Mouse (Mus musculus) kidney, adult 8-10 months (tissue): Measurements from ENCODE around the gene Xrra1.
"Not testable (repeated sequence)": the region's sequence is repeated elsewhere in the genome, so short reads cannot be mapped to it uniquely, and the experiment has no call there.

ENCODE experiments used
- DNase-seq, 2 experiments: peaks; one replicate each; pipeline ENCODE4 v3.0.0; 2022

The Xrra1 gene

DNA sequence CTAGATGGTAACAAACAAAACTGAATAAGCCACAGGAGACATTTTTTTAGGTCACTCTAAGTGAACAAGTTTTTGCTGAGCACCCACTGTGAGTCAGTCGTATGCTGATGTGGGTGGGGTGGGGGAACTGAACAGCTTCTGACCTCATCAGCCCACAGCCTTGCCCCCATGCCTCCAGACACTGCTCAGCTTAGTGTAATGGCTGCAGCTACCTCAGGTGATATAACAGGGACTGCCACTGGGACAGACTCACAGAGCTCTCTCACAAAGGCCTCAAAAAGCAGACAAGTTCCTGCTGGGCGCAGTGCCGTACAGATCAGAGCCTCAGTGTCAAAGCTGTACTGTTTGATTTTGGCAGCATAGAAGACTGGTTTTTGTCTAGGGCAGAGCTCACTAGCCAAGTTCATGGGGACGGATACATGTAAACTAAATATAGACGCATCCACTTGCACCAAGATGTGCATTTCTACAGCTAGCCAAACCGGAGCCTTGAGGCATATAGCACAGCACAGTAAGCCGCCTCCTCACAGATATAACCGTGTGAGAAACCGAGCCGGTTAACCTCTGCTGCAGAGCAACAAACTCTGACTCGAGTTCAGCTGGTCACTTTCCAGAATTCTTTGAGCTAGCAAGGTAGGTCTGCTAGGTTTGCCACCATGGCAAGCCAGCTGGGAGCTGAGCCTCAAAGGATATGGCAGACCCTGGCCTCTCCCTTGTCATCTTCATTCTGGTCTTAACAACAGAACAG lies 44.2 kb downstream of the Xrra1 start:
- DNase-seq: no peak

DNA sequence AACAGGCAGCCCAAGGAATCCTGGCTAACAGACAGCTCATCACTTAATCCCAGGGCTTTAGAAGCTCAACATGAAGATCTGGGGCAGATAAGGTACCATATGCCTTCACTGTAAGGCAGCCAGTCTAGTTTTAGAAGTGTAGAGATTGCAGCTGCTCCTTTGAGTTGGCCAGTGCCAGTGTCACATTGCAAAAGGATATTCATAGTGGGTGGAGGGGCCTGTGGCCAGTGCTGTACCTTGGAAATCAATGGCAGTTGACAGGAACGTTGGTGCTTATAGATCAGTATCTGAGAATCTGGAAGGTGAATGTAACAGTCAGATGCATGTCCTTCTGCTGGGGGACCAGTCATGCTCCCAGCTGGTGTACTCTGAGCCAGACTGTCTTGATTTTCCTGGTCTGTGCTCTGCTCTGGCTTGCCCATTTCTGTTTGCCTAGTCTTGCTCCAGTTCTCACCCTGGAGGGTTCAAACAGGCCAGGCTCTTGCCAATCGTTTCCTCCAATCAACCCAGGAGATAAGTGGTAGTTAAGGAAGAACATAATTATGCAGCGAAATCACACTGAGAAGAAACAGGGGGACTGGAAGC lies 45.6 kb downstream of the Xrra1 start:
- no peak for DNase-seq

DNA sequence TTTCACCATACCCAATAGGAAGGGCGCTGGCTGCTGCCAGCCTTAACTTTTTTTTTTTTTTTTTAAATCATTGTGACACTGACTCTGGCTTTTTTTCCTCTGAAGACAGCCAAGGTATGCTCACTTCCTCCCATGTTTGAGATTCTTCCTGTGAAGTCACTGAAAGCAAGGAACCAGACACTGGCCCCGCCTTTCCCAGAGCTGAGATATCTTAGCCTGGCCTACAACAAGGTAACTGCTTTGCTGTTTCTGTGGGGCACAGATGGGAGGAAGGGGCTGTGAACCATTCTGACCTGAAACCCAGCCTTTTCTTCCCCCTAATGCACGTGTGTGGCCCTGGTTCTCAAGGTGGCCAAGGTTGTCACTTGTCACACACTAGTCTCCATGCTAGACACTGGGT lies 47.4 kb downstream of the Xrra1 start:
- DNase-seq: no peak

DNA sequence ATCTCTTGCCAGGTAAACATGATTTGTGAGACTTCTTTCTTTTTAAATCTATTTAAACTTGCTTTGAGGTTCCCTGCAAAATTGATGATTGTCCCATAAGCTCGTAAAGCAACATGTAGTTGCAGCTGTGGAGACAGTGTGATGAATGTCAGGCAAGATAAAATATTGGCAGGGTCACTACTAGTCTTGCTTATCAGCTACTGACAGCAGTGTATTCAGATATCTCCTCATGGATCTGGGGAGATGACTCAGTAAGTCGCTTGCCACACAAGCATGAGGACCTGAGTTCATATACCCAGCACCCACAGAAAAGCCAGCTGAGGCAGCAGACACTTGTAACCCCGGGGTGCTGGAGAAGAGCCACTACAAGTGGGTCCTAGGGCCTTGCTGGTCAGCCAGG lies 48.5 kb downstream of the Xrra1 start:
- no peak for DNase-seq

DNA sequence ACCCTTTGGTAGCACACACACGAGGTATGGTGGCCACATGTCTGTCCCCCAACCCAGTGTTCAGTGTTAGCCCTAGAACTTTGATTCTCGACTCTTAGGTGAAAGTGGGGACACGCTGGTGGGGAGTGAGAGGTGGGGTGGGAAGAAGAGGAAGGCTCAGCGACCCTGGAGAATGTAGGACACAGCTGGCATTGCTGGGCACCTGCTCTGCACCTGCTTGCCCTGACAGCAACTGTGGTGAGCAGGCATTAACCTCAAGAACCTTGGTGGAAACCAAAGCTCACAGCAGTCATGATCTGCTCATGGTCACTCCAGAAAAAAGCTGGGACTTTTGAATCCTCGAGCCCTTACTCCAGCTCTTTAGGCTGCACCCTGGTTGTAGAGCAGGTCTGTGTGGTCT lies 52.1 kb downstream of the Xrra1 start:
- no peak for DNase-seq

DNA sequence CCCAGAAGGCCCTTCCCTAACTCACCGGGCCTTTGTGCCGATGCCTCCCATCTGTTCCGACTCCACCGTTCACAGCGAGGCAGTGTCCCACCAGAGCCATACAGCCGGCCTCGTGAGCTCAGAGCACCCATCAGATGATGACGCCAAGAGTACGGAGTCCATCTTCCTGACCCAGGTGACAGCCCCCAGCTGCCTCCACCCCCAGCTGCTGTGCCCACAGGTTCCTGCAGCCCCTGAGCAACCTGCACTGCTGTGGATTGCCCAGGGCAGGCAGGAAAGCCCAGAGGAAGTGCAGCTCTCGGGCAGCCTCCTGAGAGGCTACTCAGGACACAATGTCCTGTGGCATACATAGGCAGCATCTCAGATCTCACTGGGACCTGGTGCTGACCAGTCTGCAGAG lies 55.4 kb downstream of the Xrra1 start:
- DNase-seq: no peak

DNA sequence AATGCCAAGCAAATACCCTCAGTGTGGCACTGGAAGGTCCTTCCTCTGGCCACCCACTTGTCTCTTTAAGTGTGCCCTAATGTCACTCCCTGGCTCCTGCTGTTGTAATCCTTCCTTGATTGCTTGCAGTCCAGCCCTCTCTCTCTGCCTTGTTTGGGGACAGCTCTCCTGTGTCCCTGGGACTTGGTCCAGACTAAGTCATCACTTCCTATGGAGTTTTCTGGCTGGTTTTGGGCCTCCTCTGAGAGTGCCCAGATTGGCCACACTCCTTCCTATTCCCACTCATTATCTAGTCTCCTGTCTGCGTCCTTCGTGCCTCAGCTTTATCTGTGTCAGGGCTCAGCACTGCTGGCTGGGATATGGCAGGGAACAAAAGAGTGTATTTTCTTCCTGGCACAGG lies 56.6 kb downstream of the Xrra1 start:
- DNase-seq: no peak

DNA sequence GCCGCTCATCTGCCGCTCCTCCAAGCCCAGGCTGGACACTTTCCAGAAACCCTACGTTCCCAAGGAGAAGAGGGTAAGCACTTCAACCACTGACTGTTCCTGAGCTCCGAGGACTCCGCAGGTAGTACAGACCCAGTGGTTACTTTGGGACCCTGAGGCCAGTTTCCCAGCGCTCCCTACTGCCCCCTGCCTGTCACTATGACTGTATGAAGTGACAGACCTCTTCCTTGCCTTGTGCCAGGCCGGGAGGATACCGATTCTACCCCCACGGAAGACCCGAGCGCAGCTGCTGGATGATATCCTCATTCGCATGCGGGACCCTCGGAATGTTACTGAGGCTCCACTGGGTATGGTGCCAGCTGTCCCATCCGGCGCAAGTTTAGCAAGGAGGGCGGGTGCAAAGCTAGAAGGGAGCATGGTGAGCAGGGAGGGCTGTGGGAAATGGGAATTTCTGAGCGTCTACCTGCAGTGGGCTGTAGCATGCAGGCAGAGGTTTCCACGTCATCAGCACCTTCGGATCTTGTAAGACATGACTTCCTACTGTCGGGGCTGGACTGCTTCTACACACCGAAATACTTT lies 57.9 kb downstream of the Xrra1 start:
- DNase-seq: peak; percentile 12 to 36

DNA sequence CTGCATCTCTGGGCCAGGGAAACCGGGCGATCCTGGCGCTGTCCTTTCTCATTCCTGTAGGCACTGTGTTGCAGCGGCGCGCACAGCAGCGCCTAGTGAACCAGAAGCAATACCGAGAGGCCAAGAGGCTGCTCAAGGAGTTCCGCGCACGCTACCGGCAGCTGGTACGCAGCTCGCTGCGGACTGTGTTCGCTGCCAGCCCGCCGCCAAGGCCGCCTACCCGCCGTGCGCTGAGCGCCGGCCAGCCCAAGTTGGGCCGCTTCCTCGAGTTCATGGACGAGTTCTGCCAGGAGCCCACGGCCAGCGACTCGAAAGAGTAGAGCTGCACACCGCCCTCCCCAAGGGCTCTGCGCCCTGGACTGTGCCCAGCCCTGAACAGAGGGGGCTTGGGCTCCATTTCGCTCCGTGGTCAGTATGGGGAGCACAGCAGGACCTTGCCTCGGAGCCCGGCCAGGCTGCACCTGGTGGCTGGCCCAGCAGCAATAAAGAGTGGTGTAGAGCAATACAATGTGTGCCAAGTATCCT lies 58.5 kb downstream of the Xrra1 start:
- peak in 1 of 2 experiments; percentile 19 for DNase-seq

DNA sequence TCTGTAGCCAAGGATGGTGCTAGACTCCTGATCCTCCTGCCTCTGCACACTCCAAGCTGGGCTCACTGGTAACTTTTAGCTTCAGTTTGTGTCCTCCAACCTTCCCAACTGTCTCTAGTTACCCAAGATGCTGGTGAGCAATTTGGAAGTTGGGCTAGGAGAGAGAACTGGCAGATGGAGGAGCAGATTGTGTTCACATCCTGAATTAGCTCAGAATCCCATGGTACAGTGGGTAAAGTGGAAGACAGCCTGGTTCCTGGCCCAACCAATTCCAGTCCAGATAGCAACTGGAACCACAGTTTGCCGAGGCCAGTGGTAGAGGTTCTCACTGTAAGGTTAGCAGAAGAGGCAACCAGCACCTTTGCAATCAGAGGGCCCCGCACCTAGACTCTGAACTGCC lies 60.2 kb downstream of the Xrra1 start:
- DNase-seq: no peak

DNA sequence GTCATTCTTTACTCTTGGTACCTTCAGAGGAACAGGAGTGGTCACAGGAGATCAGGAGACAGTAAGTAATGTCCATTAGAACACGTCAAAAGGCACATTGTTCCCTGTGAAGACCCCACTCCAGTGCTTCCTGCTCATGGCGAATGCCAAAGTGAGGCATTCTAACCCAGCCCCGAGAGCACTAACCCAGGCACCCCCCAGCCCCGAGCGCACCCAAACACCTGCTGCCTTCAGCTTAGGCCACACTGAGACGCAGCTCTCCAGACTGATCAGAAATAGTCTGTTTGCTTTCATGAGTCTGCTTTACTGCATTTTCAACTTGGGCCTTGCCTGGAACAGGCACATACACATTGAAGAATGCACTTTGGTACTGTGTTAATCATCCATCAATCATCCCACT lies 61.1 kb downstream of the Xrra1 start:
- DNase-seq: no peak

DNA sequence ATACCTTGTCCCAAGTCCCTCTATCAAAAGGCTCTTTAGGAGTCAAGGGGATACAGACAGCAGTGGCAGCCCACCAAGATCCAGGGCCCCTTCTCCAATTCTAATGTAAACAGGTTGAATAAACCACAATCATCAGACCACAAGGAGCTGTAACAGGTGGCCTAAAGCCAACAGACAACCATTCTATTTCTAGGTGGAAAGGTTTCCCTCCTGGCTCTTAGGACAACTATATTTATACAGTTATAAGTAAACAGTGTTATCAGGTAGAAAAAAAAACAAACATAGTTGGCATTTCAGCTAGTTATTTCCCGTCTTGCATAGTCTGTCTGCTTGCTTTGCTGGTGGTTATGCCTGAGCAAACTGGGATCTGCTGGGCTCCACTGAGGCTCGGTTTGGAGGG lies 61.5 kb downstream of the Xrra1 start:
- no peak for DNase-seq

DNA sequence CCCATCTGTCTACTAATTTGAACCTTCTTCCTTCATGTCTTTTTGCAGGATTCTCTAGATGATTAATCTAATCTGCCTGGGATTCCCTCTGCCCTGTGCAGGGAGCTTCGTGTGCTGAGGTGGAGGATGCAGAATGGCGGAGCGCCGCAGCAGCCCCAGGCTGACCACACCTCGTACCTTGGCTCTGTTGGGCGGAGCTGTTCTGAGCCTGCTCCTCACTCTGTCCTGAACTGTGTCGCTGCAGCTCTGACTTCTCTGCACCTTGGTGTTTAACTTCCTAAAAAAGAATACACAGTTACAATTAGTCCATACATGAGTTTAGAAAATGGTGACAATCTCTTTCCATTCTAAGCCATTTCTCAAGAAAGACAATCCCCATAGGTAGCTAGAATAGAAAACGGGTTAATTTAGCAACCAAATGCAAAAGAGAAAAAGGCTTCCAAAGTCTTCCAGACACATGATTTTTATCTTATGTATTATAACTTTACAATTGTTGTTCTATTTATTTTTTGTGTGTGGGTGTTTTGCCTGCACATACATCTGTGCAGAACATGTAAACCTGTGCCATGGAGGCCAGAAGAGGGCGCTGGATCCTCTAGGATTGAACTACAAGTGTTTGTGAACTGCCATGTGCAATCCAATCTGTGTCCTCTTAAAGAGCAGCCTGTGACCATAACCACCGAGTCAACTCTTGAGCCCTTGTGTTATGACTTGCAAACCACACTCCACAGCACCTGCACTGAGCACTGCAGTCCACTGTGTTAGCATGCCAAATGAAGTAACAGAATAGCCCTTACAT lies 68.2 kb downstream of the Xrra1 start:
- peak; percentile 45 to 83 for DNase-seq

DNA sequence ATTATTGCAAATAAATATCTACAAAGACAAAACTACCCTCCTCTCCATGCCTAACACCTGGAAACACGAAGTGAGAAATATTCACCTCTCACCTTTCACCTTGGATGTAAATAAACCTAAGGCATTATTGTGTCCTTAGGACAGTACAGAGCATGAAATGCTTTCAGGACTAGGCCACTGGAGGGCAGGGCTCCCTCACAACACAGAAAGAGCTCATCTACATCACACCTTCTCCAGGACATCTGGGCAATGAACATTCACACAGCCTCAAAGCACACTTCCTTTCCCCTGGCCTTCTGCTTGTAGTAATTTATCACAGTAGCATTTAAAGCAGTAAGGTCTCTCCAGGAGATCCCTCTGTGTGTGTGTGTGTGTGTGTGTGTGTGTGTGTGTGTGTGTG lies 76.8 kb downstream of the Xrra1 start:
- DNase-seq: peak in 1 of 2 experiments; percentile 31

DNA sequence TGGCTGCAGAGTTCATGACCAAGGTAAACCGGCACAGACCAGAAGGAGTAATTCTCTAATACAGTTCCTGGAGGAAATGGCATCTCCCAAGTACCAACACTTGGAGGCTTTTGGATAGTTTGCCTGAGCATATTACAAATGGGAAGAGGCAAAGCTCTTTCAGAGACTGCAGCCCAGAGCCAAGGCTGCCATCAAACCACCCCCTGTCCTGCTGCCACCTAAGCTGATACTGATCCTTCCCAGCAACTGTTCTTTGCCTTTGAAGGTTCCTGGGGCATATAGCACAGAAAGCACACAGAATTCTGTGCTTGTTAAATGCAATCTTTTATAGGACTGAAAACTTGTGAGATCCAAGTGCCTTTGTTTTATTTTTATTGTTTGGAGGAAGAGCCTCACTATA lies 81.8 kb downstream of the Xrra1 start:
- DNase-seq: no peak

DNA sequence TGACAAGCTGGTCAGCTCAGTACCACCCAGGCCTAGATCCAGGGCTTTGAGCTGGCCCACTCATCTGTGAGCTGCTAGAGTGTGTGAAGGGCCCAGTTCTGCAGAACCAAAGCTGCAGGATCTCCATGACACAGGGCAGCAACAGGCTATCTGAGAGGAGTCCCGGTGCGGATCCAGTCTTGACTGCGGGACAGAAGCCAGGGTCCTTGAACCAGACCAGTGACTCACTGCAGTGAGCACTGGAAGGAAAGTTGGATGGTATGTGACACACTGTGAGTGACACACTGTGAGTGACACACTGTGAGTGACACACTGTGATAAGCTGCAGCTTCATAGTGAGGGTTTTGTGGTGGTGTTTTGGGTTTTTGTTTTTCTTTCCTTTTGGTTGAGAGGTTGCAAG lies 85.6 kb downstream of the Xrra1 start:
- no peak for DNase-seq

DNA sequence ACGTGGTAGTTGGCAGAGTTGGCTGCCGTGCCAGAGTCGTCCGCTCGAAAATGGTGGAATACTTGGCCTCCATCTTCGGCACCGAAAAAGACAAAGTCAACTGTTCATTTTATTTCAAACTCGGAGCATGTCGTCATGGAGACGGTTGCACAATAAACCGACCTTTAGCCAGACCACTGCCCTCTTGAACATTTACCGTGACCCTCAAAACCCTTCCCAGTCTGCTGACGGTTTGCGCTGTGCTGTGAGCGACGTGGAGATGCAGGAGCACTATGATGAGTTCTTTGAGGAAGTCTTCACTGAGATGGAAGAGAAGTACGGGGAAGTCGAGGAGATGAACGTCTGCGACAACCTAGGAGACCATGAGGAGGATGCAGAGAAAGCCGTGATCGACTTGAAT lies 86.1 kb downstream of the Xrra1 start:
- DNase-seq: not testable (repeated sequence)

DNA sequence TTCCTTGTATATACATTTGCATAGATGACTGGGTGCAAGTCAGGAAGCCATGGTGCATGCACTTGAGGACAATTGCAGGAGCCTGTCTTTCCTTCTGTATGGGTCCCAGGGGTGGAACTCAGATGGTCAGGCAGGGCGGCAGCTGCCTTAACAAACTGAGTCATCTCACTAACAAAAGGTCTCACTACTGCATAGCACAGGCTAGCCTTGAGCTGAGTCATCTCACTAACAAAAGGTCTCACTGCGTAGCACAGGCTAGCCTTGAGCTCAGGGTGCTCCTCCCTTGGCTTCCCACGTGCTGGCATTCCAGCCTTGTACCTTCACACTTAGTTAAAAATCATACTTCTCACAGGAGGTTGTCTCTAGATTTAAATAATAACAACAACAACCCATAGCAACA lies 87.0 kb downstream of the Xrra1 start:
- DNase-seq: no peak

DNA sequence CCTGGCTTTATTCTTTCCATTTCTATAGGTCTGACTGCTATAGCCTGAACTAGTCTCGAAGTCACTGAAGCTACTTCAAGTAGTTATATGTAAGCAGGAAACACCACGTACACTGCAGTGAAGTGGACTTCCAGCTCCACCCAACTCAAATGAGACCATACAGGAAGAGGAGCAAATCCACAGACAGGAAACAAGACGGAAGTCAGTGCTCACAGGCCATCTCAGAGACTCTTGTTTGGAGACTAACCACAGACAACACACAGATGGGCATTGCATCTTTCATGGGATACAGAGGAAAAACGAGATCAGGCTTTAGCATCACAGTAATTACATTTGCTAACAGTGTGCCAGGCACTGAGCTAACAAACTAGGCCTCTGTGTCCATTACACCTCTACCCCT lies 87.4 kb downstream of the Xrra1 start:
- DNase-seq: no peak

DNA sequence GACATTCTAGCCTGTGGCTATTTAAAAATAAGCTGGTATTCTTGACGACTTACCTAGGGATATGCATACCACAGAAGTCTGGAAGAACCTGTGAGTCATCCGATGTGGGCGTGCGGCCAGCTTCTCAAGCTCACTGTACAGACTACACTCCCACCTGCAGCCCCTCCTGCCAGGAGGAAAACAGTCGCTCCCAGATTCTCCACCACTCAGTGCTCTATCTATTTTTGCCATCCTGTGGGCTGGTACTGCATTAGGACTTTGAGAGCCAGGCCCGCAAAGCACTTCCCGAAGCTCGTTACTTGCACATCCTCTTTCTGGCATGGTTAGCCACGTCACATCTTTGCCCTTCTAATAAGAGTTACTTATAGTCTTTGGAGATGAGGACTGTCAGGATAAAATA lies 88.4 kb downstream of the Xrra1 start:
- DNase-seq: no peak

DNA sequence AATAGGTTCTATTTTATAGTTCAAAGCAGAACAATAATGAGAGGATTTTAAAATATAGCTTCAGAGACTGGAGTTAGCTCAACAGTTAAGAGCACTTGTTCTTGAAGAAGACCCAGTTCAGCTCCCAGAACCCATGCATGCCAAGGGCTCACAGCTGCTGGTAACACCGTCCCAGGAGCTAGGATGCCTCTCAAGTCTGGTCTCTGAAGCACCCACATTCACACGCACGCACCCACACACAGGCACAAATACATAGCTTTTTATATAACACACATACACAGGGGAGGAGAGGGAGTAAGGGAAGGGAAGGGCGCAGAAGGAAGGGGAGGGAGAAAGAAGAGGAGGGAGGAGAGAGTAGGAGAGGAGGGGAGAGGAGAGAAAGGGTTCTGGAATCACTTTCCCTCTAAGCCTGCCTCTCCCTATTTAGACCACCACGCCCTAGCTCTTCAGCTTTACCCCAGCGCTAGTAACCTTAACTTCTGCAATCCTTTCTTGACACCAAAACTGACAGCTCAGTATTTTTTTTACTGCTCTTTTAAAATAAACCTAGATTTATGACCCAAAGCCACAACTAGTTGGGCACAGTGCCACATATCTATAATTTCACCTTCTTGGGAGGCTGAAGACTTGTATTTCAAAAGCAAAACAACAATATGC lies 94.7 kb downstream of the Xrra1 start:
- no peak for DNase-seq

DNA sequence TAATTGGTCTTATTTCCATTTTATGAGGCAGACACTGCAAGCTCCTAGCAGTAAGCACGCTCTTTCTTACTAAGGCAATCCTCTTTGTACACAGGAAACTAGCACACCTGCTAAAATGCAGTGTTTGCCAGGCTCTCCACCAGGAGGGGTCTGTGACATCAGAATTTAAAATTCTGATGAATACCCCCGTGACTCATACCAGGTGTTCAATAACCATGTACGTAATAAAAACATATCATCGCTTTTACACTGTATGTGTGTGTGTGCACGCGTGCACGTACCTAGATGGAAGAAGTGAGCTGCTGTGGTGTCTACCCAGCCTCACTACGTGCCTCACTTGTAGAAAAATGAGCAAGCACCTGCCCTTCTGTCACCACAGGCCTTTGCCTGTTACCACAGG lies 95.3 kb downstream of the Xrra1 start:
- no peak for DNase-seq

DNA sequence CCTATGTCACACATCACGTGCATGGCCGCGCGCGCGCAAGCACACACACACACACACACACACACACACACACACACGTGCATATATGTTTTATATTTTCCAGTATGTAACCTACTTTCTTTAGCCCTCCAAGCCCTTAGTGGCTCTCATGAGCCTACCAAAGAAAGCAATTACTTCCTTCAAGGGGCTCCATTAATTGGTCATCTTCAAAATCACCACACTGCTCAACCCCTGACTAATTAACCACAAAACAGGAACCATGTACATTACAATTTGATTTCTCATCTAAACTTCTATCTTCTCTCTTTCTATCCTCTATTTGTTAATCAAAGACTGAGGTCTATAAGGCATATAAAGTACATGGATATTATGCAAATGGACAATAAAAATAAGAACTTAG lies 97.2 kb downstream of the Xrra1 start:
- DNase-seq: no peak
